Mouse (Mus musculus): ENCODE data around the gene Rplp1. TPM values are rescaled to one million over a fixed set of nuclear protein-coding genes. Genes with fewer than 3 reads are reported as not detected.

Gene Rplp1
- polyA plus RNA-seq, 1 experiment from 2014 or later = 1,274 TPM

GRCm38 (mm10) chr9:61916986-61917385, 2.6 kb upstream of the Rplp1 start:
- no peak for ATAC-seq (ENCODE audit: low read depth)
- WGBS = 82% methylated on average over 3 of the region's 3 CpGs
- Histone ChIP-seq H3K4me2 (ENCODE audit: low read depth, low read length) (no peak overlapping the region), H3K36me3 (ENCODE audit: control insufficient read depth, insufficient read depth, low read length) (peaks cover 48% of the 10 kb centered on the region), H3K4me1 (replicated peaks; ENCODE audit: control insufficient read depth, insufficient read depth, low read length) (peaks cover 9% of the 10 kb centered on the region), H3K9me3 (ENCODE audit: control insufficient read depth, low read length) (no peaks in the 10 kb centered on the region), H3K27ac (ENCODE audit: low read length) (no peak overlapping the region), H3K27me3 (ENCODE audit: control insufficient read depth, insufficient read depth, low read depth, low read length) (no peaks in the 10 kb centered on the region), H3K4me3 (ENCODE audit: low read length) (no peak overlapping the region), H3K9ac (ENCODE audit: low read length) (no peak overlapping the region)

- H3K27me3 ChIP-seq (ENCODE audit: control insufficient read depth, insufficient read depth, low read depth, low read length) = no peaks in the 10 kb centered on the region
- peaks cover 9% of the 10 kb centered on the region for H3K4me1 ChIP-seq (replicated peaks; ENCODE audit: control insufficient read depth, insufficient read depth, low read length)
- H3K9me3 ChIP-seq (ENCODE audit: control insufficient read depth, low read length) = no peaks in the 10 kb centered on the region
- peak overlapping the region; percentile 89 for H3K4me3 ChIP-seq (ENCODE audit: low read length)
- H3K4me2 ChIP-seq (ENCODE audit: low read depth, low read length) = peak overlapping the region; percentile 75
- ATAC-seq (ENCODE audit: low read depth) = no peak
- peak overlapping the region; percentile 98 for H3K27ac ChIP-seq (ENCODE audit: low read length)
- peaks cover 45% of the 10 kb centered on the region for H3K36me3 ChIP-seq (ENCODE audit: control insufficient read depth, insufficient read depth, low read length)
- 33% methylated on average over 3 of the region's 4 CpGs for WGBS
- H3K9ac ChIP-seq (ENCODE audit: low read length) = peak overlapping the region; percentile 73
These were observed 1.2 kb upstream of the Rplp1 start for GRCm38 (mm10) chr9:61915393-61916005.

DNA sequence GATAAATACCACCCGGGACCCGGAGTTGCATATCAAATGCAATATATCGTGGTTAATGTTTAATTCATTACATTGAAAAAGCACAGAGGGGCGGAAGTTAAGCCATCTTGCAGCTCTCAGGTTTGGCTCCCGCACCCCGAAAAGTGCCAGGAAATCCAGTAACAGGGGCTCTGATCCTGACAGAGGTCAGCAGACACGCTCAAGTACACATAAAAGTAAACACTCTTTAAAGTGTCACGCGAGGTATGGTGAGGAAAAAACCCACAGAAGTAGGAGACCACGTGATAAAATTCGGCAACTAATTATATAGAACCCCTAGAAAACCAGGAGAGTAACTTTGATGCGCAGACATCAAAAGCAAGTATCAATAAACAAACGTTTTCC, 567 bp upstream of the Rplp1 start:
- peak overlapping the region; percentile 89 for H3K4me3 ChIP-seq (ENCODE audit: low read length)
- peak overlapping the region; percentile 98 for H3K27ac ChIP-seq (ENCODE audit: low read length)
- H3K9me3 ChIP-seq (ENCODE audit: control insufficient read depth, low read length) = no peaks in the 10 kb centered on the region
- H3K36me3 ChIP-seq (ENCODE audit: control insufficient read depth, insufficient read depth, low read length) = peaks cover 39% of the 10 kb centered on the region
- ATAC-seq (ENCODE audit: low read depth) = peak; percentile 20; the same call in 1 of the 2 replicates
- no peaks in the 10 kb centered on the region for H3K27me3 ChIP-seq (ENCODE audit: control insufficient read depth, insufficient read depth, low read depth, low read length)
- H3K4me1 ChIP-seq (replicated peaks; ENCODE audit: control insufficient read depth, insufficient read depth, low read length) = peaks cover 9% of the 10 kb centered on the region
- H3K4me2 ChIP-seq (ENCODE audit: low read depth, low read length) = peak overlapping the region; percentile 75
- H3K9ac ChIP-seq (ENCODE audit: low read length) = peak overlapping the region; percentile 73
- WGBS = 1% methylated on average over 13 of the region's 13 CpGs

DNA sequence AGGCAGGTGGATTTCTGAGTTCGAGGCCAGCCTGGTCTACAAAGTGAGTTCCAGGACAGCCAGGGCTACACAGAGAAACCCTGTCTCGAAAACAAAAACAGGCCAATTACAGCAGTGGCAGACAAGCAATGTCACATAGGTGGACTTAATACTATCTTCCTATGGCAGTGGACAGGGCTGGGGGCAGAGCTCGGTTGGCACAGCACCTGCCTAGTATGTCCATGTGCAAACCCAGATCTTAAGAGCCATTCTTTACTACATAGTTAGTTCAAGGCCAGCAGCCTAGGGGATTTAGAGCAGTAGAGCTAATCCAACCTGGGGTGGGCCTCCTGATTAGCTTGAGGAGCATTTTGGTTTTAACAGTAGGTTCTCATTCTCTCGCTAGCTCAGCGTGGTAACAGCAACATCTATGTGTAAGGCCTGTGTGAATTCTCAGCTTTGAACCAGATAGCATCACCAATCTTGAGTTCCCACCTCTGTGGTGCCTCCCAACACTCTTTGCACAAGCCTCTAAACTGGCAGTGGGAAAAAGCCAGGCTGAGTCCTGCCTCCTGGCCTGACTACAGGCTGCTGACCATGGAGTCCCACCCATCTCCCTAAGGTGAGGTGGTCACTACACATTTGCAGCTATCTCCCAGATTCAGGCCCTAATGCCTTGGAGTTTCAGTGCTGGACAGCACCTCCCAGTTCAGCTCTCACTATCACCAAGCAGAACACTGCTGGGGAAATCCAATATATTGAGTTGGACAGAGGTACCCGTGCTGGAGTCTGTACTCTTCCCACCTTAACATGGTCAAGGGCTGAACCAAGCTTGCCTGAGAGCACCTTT, 2.8 kb downstream of the Rplp1 start:
- Histone ChIP-seq H3K27ac (ENCODE audit: low read length) (no peak overlapping the region), H3K36me3 (ENCODE audit: control insufficient read depth, insufficient read depth, low read length) (peaks cover 16% of the 10 kb centered on the region), H3K4me1 (replicated peaks; ENCODE audit: control insufficient read depth, insufficient read depth, low read length) (peaks cover 9% of the 10 kb centered on the region), H3K9ac (ENCODE audit: low read length) (no peak overlapping the region), H3K4me3 (ENCODE audit: low read length) (no peak overlapping the region), H3K27me3 (ENCODE audit: control insufficient read depth, insufficient read depth, low read depth, low read length) (no peaks in the 10 kb centered on the region), H3K4me2 (ENCODE audit: low read depth, low read length) (no peak overlapping the region), H3K9me3 (ENCODE audit: control insufficient read depth, low read length) (no peaks in the 10 kb centered on the region)
- WGBS = 55% methylated on average over 6 of the region's 6 CpGs
- no peak for ATAC-seq (ENCODE audit: low read depth)

GRCm38 (mm10) chr9:61910526-61911256, 3.7 kb downstream of the Rplp1 start:
- Histone ChIP-seq H3K4me3 (ENCODE audit: low read length) (no peak overlapping the region), H3K4me2 (ENCODE audit: low read depth, low read length) (no peak overlapping the region), H3K36me3 (ENCODE audit: control insufficient read depth, insufficient read depth, low read length) (peaks cover 15% of the 10 kb centered on the region), H3K27ac (ENCODE audit: low read length) (no peak overlapping the region), H3K4me1 (replicated peaks; ENCODE audit: control insufficient read depth, insufficient read depth, low read length) (peaks cover 9% of the 10 kb centered on the region), H3K9ac (ENCODE audit: low read length) (no peak overlapping the region), H3K9me3 (ENCODE audit: control insufficient read depth, low read length) (no peaks in the 10 kb centered on the region), H3K27me3 (ENCODE audit: control insufficient read depth, insufficient read depth, low read depth, low read length) (no peaks in the 10 kb centered on the region)
- ATAC-seq (ENCODE audit: low read depth) = no peak
- 29% methylated on average over 20 of the region's 20 CpGs for WGBS

DNA sequence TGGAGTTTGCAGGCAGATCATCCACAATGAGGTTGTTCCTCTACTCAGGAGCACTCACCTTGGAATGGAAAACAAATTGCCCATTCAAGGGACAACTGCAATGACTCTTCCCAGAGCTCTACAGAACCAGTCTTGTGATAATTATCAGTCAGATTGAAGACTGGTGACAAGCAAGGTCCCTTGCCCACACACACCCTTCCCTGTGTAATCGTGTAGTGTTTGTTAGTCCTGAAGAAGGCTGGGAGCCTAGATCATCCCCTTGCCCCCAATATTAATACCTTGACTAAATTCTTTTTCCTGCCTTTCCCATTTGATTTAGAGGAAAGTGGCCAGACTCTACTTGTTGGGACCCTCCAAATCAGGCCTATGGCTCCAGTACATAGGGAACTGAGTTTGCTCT, 4.7 kb downstream of the Rplp1 start:
- Histone ChIP-seq H3K9me3 (ENCODE audit: control insufficient read depth, low read length) (no peaks in the 10 kb centered on the region), H3K4me1 (replicated peaks; ENCODE audit: control insufficient read depth, insufficient read depth, low read length) (peaks cover 15% of the 10 kb centered on the region), H3K4me3 (ENCODE audit: low read length) (no peak overlapping the region), H3K4me2 (ENCODE audit: low read depth, low read length) (no peak overlapping the region), H3K36me3 (ENCODE audit: control insufficient read depth, insufficient read depth, low read length) (peaks cover 15% of the 10 kb centered on the region), H3K9ac (ENCODE audit: low read length) (no peak overlapping the region), H3K27me3 (ENCODE audit: control insufficient read depth, insufficient read depth, low read depth, low read length) (no peaks in the 10 kb centered on the region), H3K27ac (ENCODE audit: low read length) (no peak overlapping the region)
- ATAC-seq (ENCODE audit: low read depth) = no peak
- WGBS = 64% methylated on average over 1 of the region's 1 CpGs

DNA sequence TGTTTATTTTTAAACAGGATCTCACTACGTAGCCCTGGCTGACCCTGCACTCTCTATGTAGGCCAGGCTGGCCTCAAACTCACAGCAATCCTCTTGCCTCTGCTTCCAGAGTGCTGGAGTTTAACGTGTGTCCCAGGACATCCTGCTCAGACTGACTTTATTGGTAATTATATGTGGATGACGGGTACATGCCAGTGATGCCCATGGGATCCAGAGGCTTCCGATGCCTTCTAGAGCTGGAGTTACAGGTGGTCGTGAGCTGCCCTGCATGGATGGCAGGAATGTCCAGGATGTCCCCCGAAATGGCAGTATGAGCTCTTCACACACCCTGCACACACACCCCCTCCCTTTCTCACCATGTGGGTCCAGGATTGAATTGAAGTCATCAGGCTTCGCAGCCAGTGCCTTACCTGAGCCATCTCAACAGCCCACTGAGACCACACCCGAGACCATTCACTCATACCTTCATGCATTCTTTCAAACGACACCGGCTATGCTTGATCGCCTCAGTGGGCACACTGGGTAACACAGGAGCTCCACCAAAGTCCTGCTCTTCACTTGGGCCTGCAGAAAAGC, 5.4 kb downstream of the Rplp1 start:
- Histone ChIP-seq H3K4me1 (replicated peaks; ENCODE audit: control insufficient read depth, insufficient read depth, low read length) (peaks cover 20% of the 10 kb centered on the region), H3K9ac (ENCODE audit: low read length) (no peak overlapping the region), H3K27me3 (ENCODE audit: control insufficient read depth, insufficient read depth, low read depth, low read length) (no peaks in the 10 kb centered on the region), H3K9me3 (ENCODE audit: control insufficient read depth, low read length) (no peaks in the 10 kb centered on the region), H3K4me2 (ENCODE audit: low read depth, low read length) (no peak overlapping the region), H3K36me3 (ENCODE audit: control insufficient read depth, insufficient read depth, low read length) (peaks cover 15% of the 10 kb centered on the region), H3K4me3 (ENCODE audit: low read length) (no peak overlapping the region), H3K27ac (ENCODE audit: low read length) (no peak overlapping the region)
- WGBS = 87% methylated on average over 11 of the region's 11 CpGs
- no peak for ATAC-seq (ENCODE audit: low read depth)

DNA sequence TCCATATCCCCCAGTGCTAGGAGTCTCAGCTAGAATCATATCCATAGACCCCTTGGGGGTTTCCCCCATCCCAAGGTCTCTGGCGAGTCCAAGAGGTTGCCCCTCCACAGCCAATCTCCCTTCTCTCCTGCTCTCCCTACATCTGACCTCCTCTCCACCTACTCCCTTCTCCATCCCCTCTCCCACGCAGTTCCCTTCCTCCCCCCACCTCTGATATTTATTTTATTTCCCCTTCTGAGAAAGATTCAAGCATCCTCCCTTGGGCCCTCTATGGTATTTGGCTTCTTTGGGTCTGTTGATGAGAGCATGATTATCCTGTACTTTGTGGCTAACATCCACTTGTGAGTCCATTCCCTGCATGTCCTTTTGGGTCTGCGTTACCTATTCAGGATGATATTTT, 6.0 kb downstream of the Rplp1 start:
- H3K4me1 ChIP-seq (replicated peaks; ENCODE audit: control insufficient read depth, insufficient read depth, low read length) = peaks cover 22% of the 10 kb centered on the region
- no peaks in the 10 kb centered on the region for H3K27me3 ChIP-seq (ENCODE audit: control insufficient read depth, insufficient read depth, low read depth, low read length)
- no peak for ATAC-seq (ENCODE audit: low read depth)
- no peak overlapping the region for H3K4me3 ChIP-seq (ENCODE audit: low read length)
- peaks cover 15% of the 10 kb centered on the region for H3K36me3 ChIP-seq (ENCODE audit: control insufficient read depth, insufficient read depth, low read length)
- H3K9ac ChIP-seq (ENCODE audit: low read length) = no peak overlapping the region
- 71% methylated on average over 3 of the region's 3 CpGs for WGBS
- H3K9me3 ChIP-seq (ENCODE audit: control insufficient read depth, low read length) = no peaks in the 10 kb centered on the region
- no peak overlapping the region for H3K4me2 ChIP-seq (ENCODE audit: low read depth, low read length)
- no peak overlapping the region for H3K27ac ChIP-seq (ENCODE audit: low read length)
